Mouse (Mus musculus) myocyte (in vitro differentiated cells): ENCODE measurements around the gene Slc13a2. TPM values are rescaled to one million over a fixed set of nuclear protein-coding genes. Genes with fewer than 3 reads are reported as not detected.

Experiments used
- H3K27me3 ChIP-seq: one replicate; pipeline ENCODE4 v1.6.1; 2011; ENCODE audit not compliant: control insufficient read depth, insufficient read depth, insufficient read length
- H3K36me3 ChIP-seq: one replicate; pipeline ENCODE4 v1.6.1; 2011; ENCODE audit not compliant: control insufficient read depth, insufficient read depth
- H3K4me2 ChIP-seq: one replicate; pipeline ENCODE4 v1.6.1; 2011; ENCODE audit warnings: low read depth, control low read depth
- H3K4me3 ChIP-seq: one replicate; pipeline ENCODE4 v1.5.1; 2011; ENCODE audit warnings: mild to moderate bottlenecking, control low read depth, moderate library complexity
- H3K79me2 ChIP-seq: one replicate; pipeline ENCODE4 v1.6.1; 2011; ENCODE audit not compliant: control insufficient read depth, insufficient read depth
- H3ac ChIP-seq: one replicate; pipeline ENCODE4 v1.6.1; 2011; ENCODE audit not compliant: control insufficient read depth, insufficient read length
- CEBPB ChIP-seq: IDR thresholded peaks from 2 replicates; pipeline ENCODE4 v1.6.1; 2011; ENCODE audit warnings: mild to moderate bottlenecking, moderate library complexity; ENCODE audit not compliant: poor library complexity, insufficient read depth, severe bottlenecking
- E2F4 ChIP-seq: IDR thresholded peaks from one replicate; pipeline ENCODE4 v1.6.1; 2011; ENCODE audit warnings: mild to moderate bottlenecking, control low read depth, moderate library complexity; ENCODE audit not compliant: insufficient read depth
- MAX ChIP-seq: IDR thresholded peaks from one replicate; pipeline ENCODE4 v1.6.1; 2011; ENCODE audit warnings: low read depth, mild to moderate bottlenecking, control low read depth
- MYOD1 ChIP-seq, 3 experiments: IDR thresholded peaks; one replicate each; pipeline ENCODE4 v1.6.1; 2011; ENCODE audit warnings: control low read depth in 2 of 3, low read depth in 2 of 3, mild to moderate bottlenecking in 2 of 3, moderate library complexity in 1 of 3; ENCODE audit not compliant: insufficient read length in 2 of 3, control insufficient read depth in 1 of 3
- MYOG ChIP-seq, 3 experiments: IDR thresholded peaks; one replicate each; pipeline ENCODE4 v1.6.1; 2011; ENCODE audit warnings: control low read depth in 2 of 3, low read depth in 2 of 3, mild to moderate bottlenecking in 2 of 3; ENCODE audit not compliant: insufficient read length in 2 of 3, control insufficient read depth in 1 of 3, insufficient read depth in 1 of 3
- POLR2A ChIP-seq: IDR thresholded peaks from one replicate; pipeline ENCODE4 v1.6.1; 2011; ENCODE audit warnings: low read depth, mild to moderate bottlenecking, control low read depth, moderate library complexity; ENCODE audit not compliant: insufficient read length
- POLR2AphosphoS2 ChIP-seq: IDR thresholded peaks from one replicate; pipeline ENCODE4 v1.6.1; 2011; ENCODE audit warnings: low read depth, control low read depth; ENCODE audit not compliant: insufficient read length
- REST ChIP-seq: IDR thresholded peaks from one replicate; pipeline ENCODE4 v1.6.1; 2011; ENCODE audit warnings: mild to moderate bottlenecking, control low read depth, moderate library complexity; ENCODE audit not compliant: insufficient read depth, insufficient read length
- SRF ChIP-seq: IDR thresholded peaks from one replicate; pipeline ENCODE4 v1.6.1; 2011; ENCODE audit warnings: low read depth; ENCODE audit not compliant: control insufficient read depth, insufficient read length
- TCF12 ChIP-seq: IDR thresholded peaks from one replicate; pipeline ENCODE4 v1.6.1; 2011; ENCODE audit warnings: mild to moderate bottlenecking, control low read depth; ENCODE audit not compliant: poor library complexity, insufficient read depth, severe bottlenecking
- TCF3 ChIP-seq: IDR thresholded peaks from one replicate; pipeline ENCODE4 v1.6.1; 2011; ENCODE audit warnings: low read depth, control low read depth; ENCODE audit not compliant: insufficient read length
- USF1 ChIP-seq: IDR thresholded peaks from one replicate; pipeline ENCODE4 v1.6.1; 2011; ENCODE audit warnings: low read depth, mild to moderate bottlenecking, control low read depth, moderate library complexity
- polyA plus RNA-seq: library from polyadenylated mRNA; unstranded; fragments of >200 nt; fragmentation: generic; extraction: Trizol; gene quantifications from one replicate; pipeline ENCODE4 v1.2.1, GENCODE M21; 2012; ENCODE audit warnings: missing spikeins

Gene Slc13a2
- polyA plus RNA-seq, 1 experiment: 0.01 TPM

DNA sequence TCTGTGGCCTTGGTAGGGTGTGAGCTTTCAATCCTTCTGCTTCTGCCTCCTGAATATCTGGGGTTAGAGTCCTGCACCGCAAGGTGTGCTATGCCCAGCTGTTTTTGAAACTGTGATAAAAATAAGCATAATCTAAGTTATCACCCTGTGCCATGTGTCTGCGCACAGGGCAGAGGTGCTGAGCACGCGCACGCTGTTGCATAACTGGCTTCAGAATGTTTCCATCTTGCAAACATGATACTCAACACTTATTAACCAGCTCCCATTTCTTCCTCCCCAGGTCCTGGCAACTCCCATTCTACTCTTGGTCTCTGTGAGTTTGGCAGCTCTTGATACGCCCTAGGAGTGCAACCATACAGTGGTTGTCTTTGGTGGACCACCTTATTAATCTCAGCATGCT lies 5.6 kb upstream of the Slc13a2 start:
- Histone ChIP-seq H3K79me2 (no peaks in the 10 kb centered on the region), H3K4me3 (no peak overlapping the region), H3K27me3 (no peaks in the 10 kb centered on the region), H3ac (no peak overlapping the region), H3K36me3 (no peaks in the 10 kb centered on the region), H3K4me2 (no peak overlapping the region)
- no peak for TF ChIP-seq CEBPB
- no peak for TF ChIP-seq MAX
- TF ChIP-seq USF1: no peak
- no peak for TF ChIP-seq SRF
- no peak for TF ChIP-seq TCF3
- no peak for TF ChIP-seq TCF12
- TF ChIP-seq MYOD1 (IDR thresholded peaks at IDR 0.05; ENCODE audit: control insufficient read depth in 1 of 3, insufficient read length in 2 of 3, low read depth in 2 of 3): no peak
- TF ChIP-seq MYOG (IDR thresholded peaks at IDR 0.05; ENCODE audit: control insufficient read depth in 1 of 3, insufficient read depth in 1 of 3, insufficient read length in 2 of 3, low read depth in 2 of 3): no peak
- no peak for TF ChIP-seq E2F4
- no peak for TF ChIP-seq REST
- no peak for TF ChIP-seq POLR2AphosphoS2

DNA sequence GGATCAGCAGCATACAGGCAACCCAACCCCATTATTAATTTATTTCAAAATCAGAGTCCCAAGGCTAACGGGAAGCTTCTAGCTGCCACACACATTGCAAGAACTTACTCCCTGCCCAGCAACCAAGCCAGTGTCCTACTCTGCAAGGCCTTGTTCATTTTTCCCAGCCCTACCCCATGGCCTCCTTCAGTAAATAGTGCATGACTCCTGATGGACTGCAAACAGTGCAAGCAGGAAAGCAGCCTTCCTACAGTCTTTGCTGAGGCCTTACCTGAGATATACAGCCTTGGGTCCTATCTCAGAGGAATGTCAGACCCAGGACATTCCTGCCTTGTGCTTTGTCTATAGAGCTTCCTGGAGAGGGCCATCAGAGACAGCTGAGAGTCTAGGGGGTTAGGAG lies 3.6 kb upstream of the Slc13a2 start:
- TF ChIP-seq SRF (no peak), MAX (no peak), POLR2AphosphoS2 (no peak), MYOG (IDR thresholded peaks at IDR 0.05; ENCODE audit: control insufficient read depth in 1 of 3, insufficient read depth in 1 of 3, insufficient read length in 2 of 3, low read depth in 2 of 3) (no peak), POLR2A (no peak)
- H3K27me3 ChIP-seq: no peaks in the 10 kb centered on the region
- H3K79me2 ChIP-seq: no peaks in the 10 kb centered on the region
- H3K4me3 ChIP-seq: no peak overlapping the region
- H3K36me3 ChIP-seq: no peaks in the 10 kb centered on the region
- H3ac ChIP-seq: no peak overlapping the region
- H3K4me2 ChIP-seq: no peak overlapping the region

DNA sequence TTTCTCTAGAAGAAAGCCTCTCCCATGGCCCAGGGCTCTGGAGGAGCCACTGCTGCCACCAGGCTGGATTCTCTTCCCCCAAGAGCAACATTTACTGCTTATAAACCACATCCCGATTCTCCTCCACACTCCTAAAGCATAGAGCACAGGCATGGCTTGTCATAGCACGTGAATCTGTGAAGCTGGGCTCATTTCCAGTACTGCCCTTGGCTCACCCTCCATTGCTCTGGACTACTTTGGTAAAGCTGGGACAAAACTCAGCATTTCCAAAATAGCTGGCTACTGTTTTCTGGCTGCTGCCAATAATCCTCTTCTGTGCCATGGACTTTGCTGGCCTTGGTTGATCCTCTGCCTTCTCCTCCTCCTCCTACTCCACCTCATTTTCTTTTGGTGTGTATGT lies 2.3 kb upstream of the Slc13a2 start:
- Histone ChIP-seq H3K36me3 (no peaks in the 10 kb centered on the region), H3ac (no peak overlapping the region), H3K4me2 (no peak overlapping the region), H3K27me3 (no peaks in the 10 kb centered on the region), H3K4me3 (no peak overlapping the region), H3K79me2 (no peaks in the 10 kb centered on the region)
- TF ChIP-seq MAX (no peak), CEBPB (no peak), MYOD1 (IDR thresholded peaks at IDR 0.05; ENCODE audit: control insufficient read depth in 1 of 3, insufficient read length in 2 of 3, low read depth in 2 of 3) (no peak), REST (no peak), TCF12 (no peak), USF1 (no peak), SRF (no peak), MYOG (IDR thresholded peaks at IDR 0.05; ENCODE audit: control insufficient read depth in 1 of 3, insufficient read depth in 1 of 3, insufficient read length in 2 of 3, low read depth in 2 of 3) (no peak), POLR2AphosphoS2 (no peak), TCF3 (no peak), E2F4 (no peak), POLR2A (no peak)

DNA sequence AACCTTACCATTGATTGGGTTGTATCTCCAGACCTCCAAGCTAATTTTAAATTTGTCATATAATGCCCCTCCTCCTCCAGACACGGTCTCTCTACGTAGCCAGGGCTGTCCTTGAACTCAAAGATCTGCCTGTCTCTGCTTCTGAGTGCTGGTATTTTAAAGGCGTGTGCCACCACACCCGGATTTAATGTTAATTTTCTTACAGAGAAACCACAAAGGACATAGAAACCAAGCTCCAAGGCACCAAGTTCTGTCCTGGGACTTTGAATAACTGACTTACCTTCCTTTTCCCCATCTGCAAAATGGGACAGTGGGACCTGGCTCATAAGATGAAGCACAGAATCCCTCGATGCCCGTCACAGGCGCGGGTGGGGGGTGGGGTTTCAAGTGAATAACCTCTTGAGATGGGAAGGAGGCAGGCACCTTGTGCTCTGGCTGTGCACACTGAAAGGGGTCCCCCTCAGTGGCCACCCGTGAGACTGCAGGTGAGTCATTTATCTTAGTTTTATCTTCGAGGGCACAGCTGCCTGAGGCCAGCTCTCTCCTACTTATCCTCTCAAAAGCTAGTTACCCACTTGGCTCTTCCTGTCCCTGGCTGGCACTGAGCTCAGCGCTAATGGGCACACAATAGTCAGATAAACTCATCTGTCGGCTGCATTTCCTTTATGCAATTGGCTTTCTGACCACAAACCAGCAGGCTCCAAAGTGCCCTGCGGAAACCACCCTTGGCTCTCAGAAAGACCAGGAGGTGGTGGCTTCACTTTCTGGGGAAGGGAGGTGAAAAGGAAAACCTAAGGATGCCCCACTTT lies 612 bp downstream of the Slc13a2 start:
- Histone ChIP-seq H3K36me3 (no peaks in the 10 kb centered on the region), H3K79me2 (no peaks in the 10 kb centered on the region), H3ac (no peak overlapping the region), H3K4me2 (no peak overlapping the region), H3K27me3 (no peaks in the 10 kb centered on the region), H3K4me3 (no peak overlapping the region)
- no peak for TF ChIP-seq USF1
- TF ChIP-seq TCF3: no peak
- TF ChIP-seq CEBPB: no peak
- TF ChIP-seq MAX: no peak
- TF ChIP-seq POLR2A: no peak
- TF ChIP-seq MYOD1 (IDR thresholded peaks at IDR 0.05; ENCODE audit: control insufficient read depth in 1 of 3, insufficient read length in 2 of 3, low read depth in 2 of 3): no peak
- no peak for TF ChIP-seq REST
- no peak for TF ChIP-seq POLR2AphosphoS2
- no peak for TF ChIP-seq SRF
- TF ChIP-seq E2F4: no peak
- TF ChIP-seq TCF12: no peak
- no peak for TF ChIP-seq MYOG (IDR thresholded peaks at IDR 0.05; ENCODE audit: control insufficient read depth in 1 of 3, insufficient read depth in 1 of 3, insufficient read length in 2 of 3, low read depth in 2 of 3)

DNA sequence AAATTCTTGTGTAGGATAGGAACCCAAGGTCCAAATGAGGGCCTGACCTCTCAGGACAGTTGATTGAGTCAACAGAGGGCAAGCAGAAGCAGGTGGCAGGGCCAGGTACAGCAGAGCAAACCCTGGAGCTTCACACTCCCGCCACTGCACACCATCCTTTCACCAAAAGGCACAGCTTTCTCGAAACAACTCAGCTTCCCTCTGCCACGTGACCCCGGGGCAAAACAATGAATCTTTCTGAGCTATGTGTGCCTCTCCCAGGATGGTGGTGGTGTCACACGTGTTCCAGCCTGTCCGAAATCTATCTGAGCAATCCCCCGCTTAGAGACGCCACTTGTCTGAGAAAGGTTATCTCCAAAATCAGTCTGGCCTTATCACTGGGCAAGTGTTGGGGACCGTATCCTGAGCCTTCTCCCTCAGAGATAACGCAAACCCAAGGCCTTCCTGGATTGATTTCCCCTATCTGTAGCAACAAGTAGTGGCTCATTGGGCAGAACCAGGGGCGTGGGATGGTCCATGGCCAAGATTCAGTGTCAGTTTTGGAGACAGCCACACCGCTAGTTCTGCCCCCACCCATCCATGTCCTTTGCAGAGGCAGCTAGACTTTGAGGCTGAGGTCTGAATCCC lies 1.6 kb downstream of the Slc13a2 start:
- Histone ChIP-seq H3K4me3 (no peak overlapping the region), H3K79me2 (no peaks in the 10 kb centered on the region), H3K4me2 (no peak overlapping the region), H3K36me3 (no peaks in the 10 kb centered on the region), H3ac (no peak overlapping the region), H3K27me3 (no peaks in the 10 kb centered on the region)
- TF ChIP-seq MAX (no peak), POLR2A (no peak), CEBPB (no peak), TCF12 (no peak), TCF3 (no peak), POLR2AphosphoS2 (no peak), REST (no peak), MYOD1 (IDR thresholded peaks at IDR 0.05; ENCODE audit: control insufficient read depth in 1 of 3, insufficient read length in 2 of 3, low read depth in 2 of 3) (no peak), SRF (no peak), USF1 (no peak), E2F4 (no peak), MYOG (IDR thresholded peaks at IDR 0.05; ENCODE audit: control insufficient read depth in 1 of 3, insufficient read depth in 1 of 3, insufficient read length in 2 of 3, low read depth in 2 of 3) (no peak)
